Mouse (Mus musculus) myocyte (in vitro differentiated cells): ENCODE results near the gene Sergef. TPM values are rescaled to one million over a fixed set of nuclear protein-coding genes. Genes with fewer than 3 reads are reported as not detected.

ENCODE experiments used
- H3K27me3 ChIP-seq: one replicate; pipeline ENCODE4 v1.6.1; 2011; ENCODE audit not compliant: control insufficient read depth, insufficient read depth, insufficient read length
- H3K36me3 ChIP-seq: one replicate; pipeline ENCODE4 v1.6.1; 2011; ENCODE audit not compliant: control insufficient read depth, insufficient read depth
- H3K4me2 ChIP-seq: one replicate; pipeline ENCODE4 v1.6.1; 2011; ENCODE audit warnings: low read depth, control low read depth
- H3K4me3 ChIP-seq: one replicate; pipeline ENCODE4 v1.5.1; 2011; ENCODE audit warnings: mild to moderate bottlenecking, control low read depth, moderate library complexity
- H3K79me2 ChIP-seq: one replicate; pipeline ENCODE4 v1.6.1; 2011; ENCODE audit not compliant: control insufficient read depth, insufficient read depth
- H3ac ChIP-seq: one replicate; pipeline ENCODE4 v1.6.1; 2011; ENCODE audit not compliant: control insufficient read depth, insufficient read length
- CEBPB ChIP-seq: IDR thresholded peaks from 2 replicates; pipeline ENCODE4 v1.6.1; 2011; ENCODE audit warnings: mild to moderate bottlenecking, moderate library complexity; ENCODE audit not compliant: poor library complexity, insufficient read depth, severe bottlenecking
- E2F4 ChIP-seq: IDR thresholded peaks from one replicate; pipeline ENCODE4 v1.6.1; 2011; ENCODE audit warnings: mild to moderate bottlenecking, control low read depth, moderate library complexity; ENCODE audit not compliant: insufficient read depth
- MAX ChIP-seq: IDR thresholded peaks from one replicate; pipeline ENCODE4 v1.6.1; 2011; ENCODE audit warnings: low read depth, mild to moderate bottlenecking, control low read depth
- MYOD1 ChIP-seq, 3 experiments: IDR thresholded peaks; one replicate each; pipeline ENCODE4 v1.6.1; 2011; ENCODE audit warnings: control low read depth in 2 of 3, low read depth in 2 of 3, mild to moderate bottlenecking in 2 of 3, moderate library complexity in 1 of 3; ENCODE audit not compliant: insufficient read length in 2 of 3, control insufficient read depth in 1 of 3
- MYOG ChIP-seq, 3 experiments: IDR thresholded peaks; one replicate each; pipeline ENCODE4 v1.6.1; 2011; ENCODE audit warnings: control low read depth in 2 of 3, low read depth in 2 of 3, mild to moderate bottlenecking in 2 of 3; ENCODE audit not compliant: insufficient read length in 2 of 3, control insufficient read depth in 1 of 3, insufficient read depth in 1 of 3
- POLR2A ChIP-seq: IDR thresholded peaks from one replicate; pipeline ENCODE4 v1.6.1; 2011; ENCODE audit warnings: low read depth, mild to moderate bottlenecking, control low read depth, moderate library complexity; ENCODE audit not compliant: insufficient read length
- POLR2AphosphoS2 ChIP-seq: IDR thresholded peaks from one replicate; pipeline ENCODE4 v1.6.1; 2011; ENCODE audit warnings: low read depth, control low read depth; ENCODE audit not compliant: insufficient read length
- REST ChIP-seq: IDR thresholded peaks from one replicate; pipeline ENCODE4 v1.6.1; 2011; ENCODE audit warnings: mild to moderate bottlenecking, control low read depth, moderate library complexity; ENCODE audit not compliant: insufficient read depth, insufficient read length
- SRF ChIP-seq: IDR thresholded peaks from one replicate; pipeline ENCODE4 v1.6.1; 2011; ENCODE audit warnings: low read depth; ENCODE audit not compliant: control insufficient read depth, insufficient read length
- TCF12 ChIP-seq: IDR thresholded peaks from one replicate; pipeline ENCODE4 v1.6.1; 2011; ENCODE audit warnings: mild to moderate bottlenecking, control low read depth; ENCODE audit not compliant: poor library complexity, insufficient read depth, severe bottlenecking
- TCF3 ChIP-seq: IDR thresholded peaks from one replicate; pipeline ENCODE4 v1.6.1; 2011; ENCODE audit warnings: low read depth, control low read depth; ENCODE audit not compliant: insufficient read length
- USF1 ChIP-seq: IDR thresholded peaks from one replicate; pipeline ENCODE4 v1.6.1; 2011; ENCODE audit warnings: low read depth, mild to moderate bottlenecking, control low read depth, moderate library complexity
- polyA plus RNA-seq: library from polyadenylated mRNA; unstranded; fragments of >200 nt; fragmentation: generic; extraction: Trizol; gene quantifications from one replicate; pipeline ENCODE4 v1.2.1, GENCODE M21; 2012; ENCODE audit warnings: missing spikeins

Sergef gene
- polyA plus RNA-seq, 1 experiment: 13.9 TPM

- no peak overlapping the region for H3K4me3 ChIP-seq
- no peaks in the 10 kb centered on the region for H3K27me3 ChIP-seq
These were observed 126.8 kb downstream of the Sergef start for GRCm38 (mm10) chr7:46512792-46513191.

DNA sequence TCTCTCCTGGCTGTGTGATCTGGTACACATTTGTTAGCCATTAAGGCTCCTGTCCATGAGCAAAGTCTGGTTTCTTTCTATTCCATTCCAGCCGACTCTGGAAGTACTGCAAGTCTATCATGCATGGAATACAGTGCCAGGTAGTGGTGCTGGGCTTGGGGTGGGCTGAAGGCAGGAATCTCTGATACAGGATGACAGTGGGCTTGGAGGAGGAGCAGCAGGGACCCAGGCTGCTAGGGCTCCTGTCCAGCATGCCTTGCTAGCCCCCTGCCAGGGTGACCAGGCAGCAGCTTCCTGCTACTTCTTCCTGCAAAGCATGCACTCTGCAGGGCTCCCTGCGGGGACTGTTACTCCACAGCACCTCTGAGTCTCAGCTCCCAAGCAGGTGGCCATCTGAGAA is 128.8 kb downstream of the Sergef start:
- no peaks in the 10 kb centered on the region for H3K36me3 ChIP-seq
- no peak overlapping the region for H3K4me3 ChIP-seq
- H3K4me2 ChIP-seq: no peak overlapping the region
- H3ac ChIP-seq: no peak overlapping the region
- no peak for TF ChIP-seq POLR2A
- no peak for TF ChIP-seq USF1
- no peak for TF ChIP-seq REST
- no peak for TF ChIP-seq TCF12
- TF ChIP-seq MAX: no peak
- TF ChIP-seq SRF: no peak
- TF ChIP-seq CEBPB: no peak
- no peak for TF ChIP-seq POLR2AphosphoS2
- TF ChIP-seq TCF3: no peak
- TF ChIP-seq E2F4: no peak
- TF ChIP-seq MYOD1 (IDR thresholded peaks at IDR 0.05; ENCODE audit: control insufficient read depth in 1 of 3, insufficient read length in 2 of 3, low read depth in 2 of 3): no peak
- H3K79me2 ChIP-seq: no peaks in the 10 kb centered on the region
- H3K27me3 ChIP-seq: no peaks in the 10 kb centered on the region

More at GRCm38 (mm10) chr7:46512792-46513191, 126.8 kb downstream of the Sergef start:
- no peaks in the 10 kb centered on the region for H3K79me2 ChIP-seq
- no peaks in the 10 kb centered on the region for H3K36me3 ChIP-seq
- no peak overlapping the region for H3ac ChIP-seq
- no peak overlapping the region for H3K4me2 ChIP-seq
- peak; percentile 66 for TF ChIP-seq REST
- no peak for TF ChIP-seq TCF12

GRCm38 (mm10) chr7:46509391-46510310 is 130.0 kb downstream of the Sergef start:
- Histone ChIP-seq H3K36me3 (no peaks in the 10 kb centered on the region), H3K4me2 (no peak overlapping the region), H3K27me3 (no peaks in the 10 kb centered on the region), H3ac (no peak overlapping the region), H3K4me3 (no peak overlapping the region), H3K79me2 (no peaks in the 10 kb centered on the region)
- no peak for TF ChIP-seq POLR2A
- TF ChIP-seq USF1: no peak
- no peak for TF ChIP-seq REST
- no peak for TF ChIP-seq MAX

DNA sequence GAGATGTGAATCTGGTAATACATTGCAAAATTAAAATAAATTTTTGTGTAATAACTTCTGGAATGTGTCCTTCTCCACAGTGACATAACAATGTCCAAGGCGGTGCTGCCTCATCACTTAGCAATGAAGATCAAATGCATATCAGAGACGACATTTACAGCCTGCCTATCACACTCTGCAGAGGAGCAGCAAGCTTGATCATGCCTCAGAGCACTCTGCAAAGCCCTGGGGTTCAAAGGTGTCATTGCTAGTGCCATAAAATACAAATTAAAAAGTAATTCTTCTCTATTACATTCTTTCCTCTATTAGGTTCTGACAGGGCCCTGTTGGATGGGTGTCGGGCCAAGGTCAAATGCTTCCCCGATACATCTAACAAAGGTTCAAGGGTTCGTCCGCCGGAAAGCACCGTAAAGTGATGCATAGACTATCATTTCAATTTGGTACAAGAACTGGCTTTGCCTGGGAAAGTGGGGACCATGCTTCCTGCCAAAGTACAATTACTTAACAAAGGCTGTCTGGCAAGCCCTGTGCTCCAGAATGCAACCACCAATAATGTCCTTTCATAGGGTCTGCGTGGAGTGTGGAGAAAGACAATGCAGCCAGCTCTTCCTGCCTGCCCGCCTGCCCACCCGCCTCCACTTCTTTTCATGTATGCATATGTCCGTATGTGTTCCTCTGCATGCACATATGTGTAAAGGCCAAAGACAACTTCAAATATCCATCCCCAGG is 130.9 kb downstream of the Sergef start:
- H3K27me3 ChIP-seq: no peaks in the 10 kb centered on the region
- TF ChIP-seq CEBPB (no peak), POLR2AphosphoS2 (no peak), POLR2A (no peak)
- H3K79me2 ChIP-seq: no peaks in the 10 kb centered on the region
- H3ac ChIP-seq: no peak overlapping the region
- H3K4me2 ChIP-seq: no peak overlapping the region
- no peaks in the 10 kb centered on the region for H3K36me3 ChIP-seq
- H3K4me3 ChIP-seq: no peak overlapping the region

DNA sequence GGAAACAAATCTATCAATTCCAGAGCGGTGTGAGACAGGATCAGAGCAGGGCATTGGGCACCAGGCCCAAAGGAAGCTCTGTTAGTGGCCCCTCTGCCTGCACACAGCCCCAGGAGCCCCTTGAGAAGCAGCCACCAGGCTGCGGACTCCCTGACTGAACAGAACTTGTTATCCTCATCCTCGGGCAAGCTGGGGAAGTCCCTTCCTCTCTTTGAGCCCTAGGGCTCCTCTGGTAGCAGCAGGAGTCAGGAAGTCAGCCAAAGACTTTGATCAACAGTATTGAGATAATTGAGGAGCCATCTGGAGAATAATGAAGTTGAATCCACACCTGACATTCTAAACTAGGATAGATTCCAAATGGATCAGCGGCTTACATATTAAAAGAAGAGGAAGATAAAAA is 135.4 kb downstream of the Sergef start:
- TF ChIP-seq MYOD1 (IDR thresholded peaks at IDR 0.05; ENCODE audit: control insufficient read depth in 1 of 3, insufficient read length in 2 of 3, low read depth in 2 of 3) (no peak), TCF12 (no peak), MYOG (IDR thresholded peaks at IDR 0.05; ENCODE audit: control insufficient read depth in 1 of 3, insufficient read depth in 1 of 3, insufficient read length in 2 of 3, low read depth in 2 of 3) (no peak), POLR2AphosphoS2 (no peak), SRF (no peak), MAX (no peak), REST (no peak), USF1 (no peak), POLR2A (no peak), TCF3 (no peak), CEBPB (no peak), E2F4 (no peak)
- H3K4me2 ChIP-seq: no peak overlapping the region
- H3K79me2 ChIP-seq: no peaks in the 10 kb centered on the region
- no peak overlapping the region for H3K4me3 ChIP-seq
- no peaks in the 10 kb centered on the region for H3K36me3 ChIP-seq
- peaks cover 2% of the 10 kb centered on the region for H3K27me3 ChIP-seq
- H3ac ChIP-seq: no peak overlapping the region
